ENCODE assay signal across 14 mouse cellular contexts in genomic region chr11:108273415-108273965, GRCm38 (mm10).
A peak's percentile ranks its signal among the peaks of the same experiment; 100 is the strongest.
DNase-seq lines count a peak whose midpoint lies in the region; ATAC-seq and TF ChIP-seq lines count a peak whose summit lies in the region.
"Had no signal": no experiment of that assay in that cellular context is flagged by ENCODE, and none has a peak within 500 bp of the region (broad histone marks: within the 10 kb centered on the region; RNA-seq: fewer than 3 reads in every experiment).

No protein-coding gene starts in this region.

- H3K4me1 ChIP-seq in forebrain, postnatal 0 days (ENCODE audit: insufficient read depth): peaks cover 15% of the 10 kb centered on the region; the same call in 1 of the 2 replicates
- peaks cover 8% of the 10 kb centered on the region; the same call in 1 of the 2 replicates for H3K4me1 ChIP-seq in forebrain, embryonic 11.5 days (replicated peaks; ENCODE audit: control insufficient read depth, insufficient read depth, low read length)

- TF ChIP-seq CTCF in forebrain, postnatal 0 days (IDR thresholded peaks at IDR 0.05; ENCODE audit: low read depth): no peak
- TF ChIP-seq CTCF in gastrocnemius, adult 2 months (IDR thresholded peaks at IDR 0.05): no peak

- peak overlapping the region; percentile 31 for H3K27ac ChIP-seq in forebrain, postnatal 0 days (ENCODE audit: low read depth, low read length)
- H3K27ac ChIP-seq in forebrain, embryonic 11.5 days (ENCODE audit: low read depth, low read length): no peak overlapping the region
- no peak overlapping the region for H3K27ac ChIP-seq in gastrocnemius, adult 2 months
- H3K27ac ChIP-seq: embryonic facial prominence, embryonic 15.5 days; forebrain, embryonic 10.5 days; hindbrain, embryonic 10.5 days; liver, embryonic 13.5 days; midbrain, embryonic 15.5 days had no signal

- no peaks in the 10 kb centered on the region for H3K36me3 ChIP-seq in forebrain, postnatal 0 days (ENCODE audit: insufficient read depth)
- H3K36me3 ChIP-seq in forebrain, embryonic 11.5 days (ENCODE audit: control insufficient read depth, insufficient read depth, low read length): no peaks in the 10 kb centered on the region
- H3K36me3 ChIP-seq: embryonic facial prominence, embryonic 15.5 days; forebrain, embryonic 10.5 days; hindbrain, embryonic 10.5 days; liver, embryonic 13.5 days; midbrain, embryonic 15.5 days had no signal

- H3K9ac ChIP-seq in forebrain, postnatal 0 days: no peak overlapping the region
- no peak overlapping the region for H3K9ac ChIP-seq in forebrain, embryonic 11.5 days (ENCODE audit: low read length)
- H3K9ac ChIP-seq: embryonic facial prominence, embryonic 15.5 days; liver, embryonic 13.5 days; midbrain, embryonic 15.5 days had no signal

- no peak overlapping the region for H3K4me3 ChIP-seq in forebrain, postnatal 0 days (ENCODE audit: low read depth, low read length)
- no peak overlapping the region for H3K4me3 ChIP-seq in forebrain, embryonic 11.5 days (ENCODE audit: low read depth, low read length)
- no peak overlapping the region for H3K4me3 ChIP-seq in gastrocnemius, adult 2 months
- H3K4me3 ChIP-seq: embryonic facial prominence, embryonic 15.5 days; forebrain, embryonic 10.5 days; hindbrain, embryonic 10.5 days; liver, embryonic 13.5 days; midbrain, embryonic 15.5 days had no signal

- H3K9me3 ChIP-seq in forebrain, postnatal 0 days (ENCODE audit: low read length): no peaks in the 10 kb centered on the region
- H3K9me3 ChIP-seq in forebrain, embryonic 11.5 days (ENCODE audit: control insufficient read depth, low read length): no peaks in the 10 kb centered on the region
- H3K9me3 ChIP-seq: embryonic facial prominence, embryonic 15.5 days; forebrain, embryonic 10.5 days; hindbrain, embryonic 10.5 days; liver, embryonic 13.5 days; midbrain, embryonic 15.5 days had no signal

- 80% methylated on average over 12 of the region's 12 CpGs for WGBS in forebrain, postnatal 0 days
- WGBS in forebrain, embryonic 11.5 days: 90% methylated on average over 12 of the region's 12 CpGs

- H3K4me2 ChIP-seq in forebrain, postnatal 0 days (ENCODE audit: low read depth): no peak overlapping the region
- H3K4me2 ChIP-seq in forebrain, embryonic 11.5 days (ENCODE audit: low read depth, low read length, severe bottlenecking): no peak overlapping the region
- H3K4me2 ChIP-seq: embryonic facial prominence, embryonic 15.5 days; liver, embryonic 13.5 days; midbrain, embryonic 15.5 days had no signal

- no peak for ATAC-seq in forebrain, postnatal 0 days
- ATAC-seq in forebrain, embryonic 11.5 days (replicated peaks; ENCODE audit: low FRiP score): no peak
- ATAC-seq: midbrain, embryonic 15.5 days had no signal

- DNase-seq in forebrain, postnatal 0 days: no peak
- no peak for DNase-seq in forebrain, embryonic 11.5 days (ENCODE audit: low spot score)
- peak; percentile 11 for DNase-seq in right cerebral cortex, postnatal 4 days
- DNase-seq in right cerebral cortex, postnatal 36 days (ENCODE audit: low spot score in 2 of 2): no peak
- peak; percentile 85 for DNase-seq in induced T-regulatory cell, adult 2 months (ENCODE audit: low read depth)
- peak; percentile 54 for DNase-seq in thymus, postnatal 4 days
- DNase-seq in kidney, postnatal 4 days: no peak
- no peak for DNase-seq in gastrocnemius, adult 2 months
- DNase-seq: embryo, embryonic 11 days; liver, embryonic 13.5 days had no signal

- no peaks in the 10 kb centered on the region for H3K27me3 ChIP-seq in forebrain, postnatal 0 days (ENCODE audit: insufficient read depth, low read length)
- no peaks in the 10 kb centered on the region; the same call in 1 of the 2 replicates for H3K27me3 ChIP-seq in forebrain, embryonic 11.5 days (ENCODE audit: control insufficient read depth, insufficient read depth, low read length)
- H3K27me3 ChIP-seq: embryonic facial prominence, embryonic 15.5 days; liver, embryonic 13.5 days; midbrain, embryonic 15.5 days had no signal

- intact Hi-C loops in gastrocnemius, adult 2 months (cut with DNase I): no loop called here

Comparison
In these comparisons a context has a peak if more than half of its experiments do, and no peak if none do; other contexts are left out.
1. DNase-seq: peak in right cerebral cortex, postnatal 4 days (single experiment), induced T-regulatory cell, adult 2 months (single experiment) and thymus, postnatal 4 days (single experiment); none in forebrain, postnatal 0 days (single experiment), forebrain, embryonic 11.5 days (single experiment), right cerebral cortex, postnatal 36 days (0 of 2), kidney, postnatal 4 days (0 of 2) and gastrocnemius, adult 2 months (single experiment).